Mouse (Mus musculus) heart, postnatal 25 days (tissue): ENCODE data around the gene Coq8a. TPM values are rescaled to one million over a fixed set of nuclear protein-coding genes. Genes with fewer than 3 reads are reported as not detected.

Source experiments
- DNase-seq: peaks from one replicate; pipeline ENCODE4 v3.0.0; 2022; ENCODE audit warnings: low spot score
- intact Hi-C: fragments of 180-260 bp; cut with DNase I; formaldehyde crosslinking; loops from one replicate; pipeline ENCODE4 v1.15.1; 2025
- total RNA-seq, 2 experiments: library from RNA; stranded (reverse); gene quantifications; 2 replicates each; pipeline ENCODE4 v1.2.3; 2021

Coq8a gene
- 100 to 1,000 TPM; 810 to 852 TPM for total RNA-seq

GRCm38 (mm10) chr1:180198959-180199714 is at the start of gene Coq8a:
TSS of gene Coq8a (minus strand) at chr1:180199602.
- DNase-seq, result no peak
- intact Hi-C loops, result no loop called here

DNA sequence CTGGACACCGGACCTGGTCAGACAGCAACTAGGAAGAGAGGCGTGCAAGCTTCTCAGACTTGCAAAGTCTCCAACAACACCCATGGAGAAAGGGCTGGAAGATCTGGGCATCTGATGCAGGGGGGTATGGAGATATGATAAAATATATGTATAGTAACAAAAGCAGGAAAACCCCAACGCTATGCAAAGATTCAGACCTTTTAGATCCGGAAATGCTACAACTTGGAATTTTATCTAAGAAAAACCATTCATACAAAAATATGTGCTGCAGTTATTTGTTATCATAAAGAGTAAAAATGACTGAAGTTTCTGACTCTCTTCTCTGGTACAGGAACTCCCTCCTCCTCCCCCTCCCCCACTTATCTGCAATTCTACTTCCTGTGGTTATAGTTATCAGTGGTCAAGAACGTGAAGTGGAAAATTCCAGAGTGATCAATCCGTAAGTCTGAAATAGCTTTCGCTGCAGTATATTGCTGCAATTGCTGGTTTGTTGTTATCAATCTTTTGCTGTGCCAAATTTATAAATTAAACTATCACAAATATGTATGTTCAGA is 49.3 kb upstream of the Coq8a start:
- DNase-seq, result no peak
- intact Hi-C loops, result no loop called here

DNA sequence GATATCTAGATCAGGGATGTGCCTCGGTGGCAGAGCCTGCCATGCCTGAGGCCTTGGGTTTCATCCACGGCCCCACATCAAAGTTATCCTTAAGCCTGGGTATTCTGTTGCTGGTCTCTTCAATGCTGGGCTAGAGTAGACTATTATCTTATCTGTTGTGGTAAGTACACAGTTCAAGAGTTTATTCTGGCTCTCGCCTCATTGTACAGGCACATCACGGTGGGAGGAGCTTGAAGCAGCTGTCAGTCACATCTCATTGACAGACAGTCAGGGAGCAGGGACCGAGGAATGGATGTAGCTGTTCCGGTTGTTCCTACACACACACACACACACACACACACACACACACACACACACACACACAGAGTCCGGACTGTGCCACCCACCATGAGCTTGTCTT is 48.5 kb upstream of the Coq8a start:
- intact Hi-C loops, result no loop called here
- DNase-seq, result no peak

DNA sequence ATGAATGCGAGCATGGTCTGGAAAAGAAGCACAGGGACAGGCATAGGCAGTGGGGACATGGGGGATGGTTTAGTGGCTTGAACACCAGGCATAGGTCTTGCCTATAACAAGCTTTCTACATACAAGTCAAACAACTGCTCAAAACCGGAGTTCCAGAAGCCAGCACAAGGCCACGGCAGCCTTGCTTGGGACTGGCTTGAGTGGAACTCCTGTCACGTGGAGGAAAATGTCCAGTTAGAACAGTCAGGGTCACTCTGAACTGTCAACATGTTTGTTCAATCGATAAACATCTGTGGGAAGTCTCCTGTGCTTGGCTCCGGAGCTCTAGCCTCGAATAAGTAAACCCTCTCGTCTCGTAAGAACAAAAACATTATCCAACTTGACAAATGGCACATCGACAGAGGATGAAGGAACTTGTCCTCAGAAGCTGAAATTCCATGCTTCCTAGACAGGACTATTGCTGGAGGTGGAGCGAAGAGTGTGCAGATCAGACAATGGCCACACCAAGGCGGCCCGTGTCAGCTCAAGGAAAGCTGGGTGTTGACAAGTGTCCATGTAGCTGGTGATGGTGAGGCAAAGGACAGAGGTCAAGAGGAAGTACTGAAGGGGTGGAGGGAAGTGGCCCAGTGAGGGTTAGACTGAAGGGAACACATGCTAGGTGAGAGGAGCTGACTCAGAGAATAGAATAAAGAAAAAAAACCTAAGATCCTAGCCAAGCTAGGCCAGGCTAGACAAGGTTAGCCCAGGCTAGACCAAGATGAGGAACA is 46.5 kb upstream of the Coq8a start:
- intact Hi-C loops, result no loop called here
- no peak for DNase-seq

- DNase-seq, result no peak
- intact Hi-C loops, result no loop called here
These were observed 32.3 kb upstream of the Coq8a start for GRCm38 (mm10) chr1:180231729-180232128.

DNA sequence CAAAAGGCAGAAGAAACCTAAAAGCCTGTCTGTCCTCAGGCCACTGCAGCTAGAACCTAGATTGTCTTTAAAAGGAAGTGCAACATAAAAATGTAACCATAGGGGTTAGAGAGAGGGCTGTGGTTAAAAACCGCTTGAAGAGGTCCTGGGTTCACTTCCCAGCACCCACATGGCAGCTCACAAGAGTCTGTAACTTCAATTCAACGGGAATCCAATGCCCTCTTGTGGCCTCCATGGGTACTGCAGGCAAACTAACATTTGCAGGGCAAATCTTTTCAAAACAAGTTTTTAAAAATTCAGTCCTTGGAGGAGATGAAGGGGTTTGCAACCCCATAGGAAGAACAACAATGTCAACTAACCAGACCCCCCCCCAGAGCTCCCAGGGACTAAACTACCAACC is 31.2 kb upstream of the Coq8a start:
- DNase-seq, result no peak
- intact Hi-C loops, result no loop called here

- no peak for DNase-seq
These were observed 30.5 kb upstream of the Coq8a start for GRCm38 (mm10) chr1:180229906-180230305.

DNA sequence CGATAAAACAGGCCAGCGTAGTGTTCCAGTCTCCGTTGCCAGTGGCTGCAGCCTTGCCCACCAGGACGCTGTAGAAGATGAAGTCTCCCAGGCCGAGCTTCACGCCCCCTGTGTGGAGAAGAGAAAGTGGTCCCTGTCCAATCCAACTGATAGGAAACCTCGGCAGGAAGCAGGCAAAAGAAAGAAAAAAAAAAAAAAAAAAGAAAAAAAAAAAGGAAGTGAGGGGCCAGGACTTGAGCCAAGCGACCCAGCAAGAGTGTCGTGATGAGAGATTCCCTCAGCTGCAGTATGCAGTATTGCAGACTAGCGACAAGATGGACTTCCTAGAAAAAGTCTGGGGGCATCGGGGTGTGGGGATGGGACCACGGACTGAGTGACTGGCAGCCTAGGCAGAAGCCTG is 29.5 kb upstream of the Coq8a start:
- DNase-seq, result no peak
- intact Hi-C loops, result no loop called here

More at GRCm38 (mm10) chr1:180229906-180230305, 30.5 kb upstream of the Coq8a start:
- intact Hi-C loops, result no loop called here

DNA sequence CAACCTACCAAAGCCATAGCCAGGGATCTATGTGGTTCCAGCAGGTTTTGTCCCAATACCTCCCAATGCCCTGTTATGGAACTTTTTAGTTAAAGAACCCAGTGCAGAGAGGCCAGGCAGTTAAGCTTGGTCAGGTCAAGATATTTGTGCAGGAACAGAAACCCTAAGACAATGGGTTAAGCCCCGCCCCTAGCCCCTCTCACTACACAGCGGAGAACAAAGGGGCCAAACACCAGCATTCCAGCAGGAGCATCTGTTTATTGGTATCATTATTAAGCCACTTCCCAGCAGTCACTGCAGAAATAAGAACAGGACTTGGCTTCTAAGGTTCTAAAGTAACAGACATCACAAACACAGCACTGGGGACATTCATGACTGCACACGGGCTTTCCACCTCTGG is 27.4 kb upstream of the Coq8a start:
- no peak for DNase-seq
- intact Hi-C loops, result no loop called here

DNA sequence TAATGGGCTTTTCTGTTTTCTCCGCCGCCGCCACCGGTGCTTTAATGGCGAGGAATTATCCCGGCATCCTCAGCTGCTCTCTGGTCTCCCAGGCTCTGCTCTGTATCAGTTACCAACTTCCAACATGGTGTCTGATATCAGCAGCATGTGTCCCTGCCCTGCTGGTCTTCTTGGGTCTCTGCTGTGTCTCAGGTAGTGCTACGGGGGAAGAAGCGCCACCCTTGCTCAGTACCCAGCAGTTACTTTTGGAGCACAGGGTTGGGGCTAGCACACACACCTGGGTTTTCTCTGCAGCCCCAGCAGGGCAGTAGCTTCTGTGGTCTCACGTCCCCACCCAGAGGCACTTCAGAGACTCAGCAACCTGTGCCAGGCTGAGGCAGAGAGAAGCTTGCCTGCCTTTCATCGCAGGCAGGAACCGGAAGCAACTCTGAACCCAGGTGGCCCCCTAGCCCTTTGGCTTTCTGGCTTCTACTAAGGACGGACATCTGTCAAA is 26.9 kb upstream of the Coq8a start:
- intact Hi-C loops, result no loop called here
- no peak for DNase-seq

GRCm38 (mm10) chr1:180225500-180226220 is 26.3 kb upstream of the Coq8a start:
- no peak for DNase-seq
- intact Hi-C loops, result no loop called here

- DNase-seq, result no peak
- intact Hi-C loops, result no loop called here
These were observed 22.6 kb upstream of the Coq8a start for GRCm38 (mm10) chr1:180222007-180222406.

DNA sequence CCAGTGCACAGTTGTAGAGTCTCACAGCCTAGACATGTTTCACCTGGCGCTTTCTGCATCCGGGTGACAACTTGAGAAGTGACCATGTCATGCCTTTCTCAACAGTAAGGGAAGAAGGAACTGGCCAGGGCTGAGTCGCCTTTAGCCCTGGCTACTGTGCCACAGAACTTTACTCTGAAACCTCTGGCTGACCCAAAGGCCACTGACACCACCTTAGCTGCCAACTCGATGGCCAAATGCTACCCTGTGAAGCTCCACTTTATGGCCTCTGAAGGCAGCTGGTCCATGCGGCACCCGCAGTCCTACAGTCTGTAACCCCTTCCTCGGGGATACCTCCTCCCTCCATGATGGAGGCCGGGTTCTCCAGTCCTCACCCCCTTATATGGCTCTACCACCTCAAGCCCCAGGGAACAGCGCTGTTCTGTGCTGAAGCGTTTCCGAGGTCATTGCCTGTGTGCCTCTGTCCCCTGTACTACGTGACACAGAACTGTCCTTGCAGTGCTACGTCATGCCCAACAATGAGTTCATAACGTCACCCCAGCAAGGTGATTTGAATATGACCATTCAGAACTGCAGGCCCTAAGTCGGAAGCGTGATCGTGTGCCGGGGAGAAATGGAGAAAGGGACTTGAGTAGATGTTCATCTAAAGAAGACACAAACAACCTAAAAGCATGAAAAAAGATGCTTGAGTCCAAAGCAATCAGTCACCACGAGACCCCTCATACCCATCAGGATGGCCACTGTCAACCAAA is 21.6 kb upstream of the Coq8a start:
- intact Hi-C loops, result no loop called here

DNA sequence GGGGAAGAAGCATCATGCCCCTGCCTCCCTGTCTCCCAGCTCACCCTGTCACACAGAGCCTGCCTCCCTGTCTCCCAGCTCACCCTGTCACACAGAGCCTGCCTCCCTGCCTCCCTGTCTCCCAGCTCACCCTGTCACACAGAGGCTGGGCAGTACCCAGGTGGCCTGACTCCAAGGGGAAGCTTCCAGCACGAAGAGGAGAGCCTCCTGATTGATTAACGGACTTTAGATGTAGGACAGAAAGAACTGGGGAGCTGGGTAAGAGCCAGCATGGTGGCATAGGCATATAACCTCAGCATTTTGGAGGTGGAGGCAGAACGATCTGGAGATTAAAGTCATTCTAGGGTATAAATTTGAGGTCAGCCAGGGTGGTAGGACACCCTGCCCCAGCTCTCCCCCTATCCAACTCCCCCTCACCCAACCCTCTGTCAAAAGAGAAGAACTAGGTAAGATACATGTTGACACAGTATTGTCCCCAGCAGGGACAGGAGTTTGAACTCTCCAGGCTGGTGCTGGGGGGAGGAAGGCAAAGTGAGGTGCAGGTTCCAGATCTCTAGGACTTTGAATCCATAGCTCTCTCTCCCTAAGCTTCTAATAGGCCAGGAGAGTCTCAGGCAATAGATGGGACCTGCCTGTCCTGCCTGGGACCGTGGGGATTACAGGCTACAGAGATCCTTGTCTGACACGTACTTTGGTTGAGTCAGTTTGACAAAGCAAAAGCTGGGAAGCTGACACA is 17.3 kb upstream of the Coq8a start:
- DNase-seq, result no peak
- intact Hi-C loops, result loop anchor here (5.0 kb wide), 1 partner anchor 359 kb away; no protein-coding TSS in a partner anchor

More for the DNA sequence above, 21.6 kb upstream of the Coq8a start:
- DNase-seq, result no peak

DNA sequence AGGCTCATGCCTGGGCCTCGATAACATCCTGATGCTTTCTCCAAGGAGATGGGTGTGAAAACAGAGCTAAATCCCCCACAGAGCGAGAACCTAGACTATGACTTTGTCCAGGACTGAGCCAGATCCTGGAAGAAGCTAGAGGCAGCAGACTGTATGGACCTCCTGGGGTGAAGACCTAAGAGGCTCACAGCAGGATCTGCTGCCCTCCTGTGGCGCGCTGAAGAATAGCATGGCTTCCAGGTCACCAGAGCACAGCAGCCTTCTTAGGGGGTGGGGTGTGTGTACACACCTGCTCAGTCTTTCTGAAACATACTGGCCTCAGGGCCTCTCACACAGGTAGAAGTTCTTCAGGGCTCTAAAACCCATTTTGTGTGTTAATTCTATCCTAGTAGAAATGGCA is 15.6 kb upstream of the Coq8a start:
- DNase-seq, result peak; percentile 48
- intact Hi-C loops, result loop anchor here (1.0 to 5.0 kb wide), 2 partner anchors 40 to 358 kb away; no protein-coding TSS in a partner anchor

- DNase-seq, result no peak
- intact Hi-C loops, result no loop called here
These were observed 13.5 kb upstream of the Coq8a start for GRCm38 (mm10) chr1:180212911-180213310.

DNA sequence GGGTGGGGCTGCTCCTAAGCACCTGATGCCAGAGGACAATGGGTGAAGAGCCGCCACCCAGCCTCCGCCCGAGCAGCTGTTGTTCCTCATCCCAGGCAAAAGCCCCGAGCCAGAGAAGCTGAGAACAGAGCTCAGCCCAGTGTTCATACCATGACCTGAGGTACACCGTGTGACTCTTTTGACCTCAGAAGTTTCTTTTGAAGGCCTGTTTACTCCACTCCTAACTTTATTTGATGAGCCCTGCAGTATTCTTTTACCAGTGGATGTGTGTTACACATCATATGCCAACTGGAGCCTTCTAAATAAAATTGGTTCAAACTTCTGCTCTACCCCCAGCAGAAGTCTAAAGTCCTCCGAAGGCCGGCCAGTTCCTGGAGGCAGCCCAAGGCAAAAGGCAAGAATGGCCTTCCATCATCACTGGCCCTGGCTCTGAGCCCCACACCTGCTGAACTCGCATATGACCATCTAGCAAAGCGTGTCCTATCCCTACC is 11.4 kb upstream of the Coq8a start:
- no peak for DNase-seq

GRCm38 (mm10) chr1:180210031-180210432 is 10.6 kb upstream of the Coq8a start:
- no peak for DNase-seq
- intact Hi-C loops, result no loop called here

More for the DNA sequence above, 11.4 kb upstream of the Coq8a start:
- intact Hi-C loops, result no loop called here

GRCm38 (mm10) chr1:180208370-180208769 is 9.0 kb upstream of the Coq8a start:
- DNase-seq, result no peak
- intact Hi-C loops, result no loop called here
